26 mouse cellular contexts compared by ENCODE assay signal in genomic region chr8:58890591-58890990, GRCm38 (mm10). TPM values are rescaled to one million over a fixed set of nuclear protein-coding genes. Genes with fewer than 3 reads are reported as not detected.
"Had no signal": no experiment of that assay in that cellular context is flagged by ENCODE, and none has a peak within 500 bp of the region (broad histone marks: within the 10 kb centered on the region; RNA-seq: fewer than 3 reads in every experiment).

No protein-coding gene starts in this region.

- H3K4me2 ChIP-seq: limb, embryonic 12.5 days; limb, embryonic 15.5 days; liver, embryonic 12.5 days; liver, embryonic 15.5 days; lung, embryonic 15.5 days; neural tube, embryonic 12.5 days; neural tube, embryonic 15.5 days had no signal

- H3K4me1 ChIP-seq: limb, embryonic 12.5 days; limb, embryonic 15.5 days; liver, embryonic 12.5 days; liver, embryonic 15.5 days; lung, embryonic 15.5 days; megakaryocyte, embryonic 14.5 days; midbrain, embryonic 10.5 days; neural tube, embryonic 12.5 days; neural tube, embryonic 15.5 days had no signal

- H3K27me3 ChIP-seq: limb, embryonic 12.5 days; limb, embryonic 15.5 days; liver, embryonic 12.5 days; liver, embryonic 15.5 days; lung, embryonic 15.5 days; megakaryocyte, embryonic 14.5 days; neural tube, embryonic 12.5 days; neural tube, embryonic 15.5 days had no signal

- DNase-seq: kidney, postnatal 25 days; layer of hippocampus, adult 9-11 months; lung, adult 18-20 months; lung, postnatal 10 days; lung, postnatal 36 days; midbrain, embryonic 14.5 days; right cerebral cortex, adult 18-20 months; right cerebral cortex, postnatal 14 days; right cerebral cortex, postnatal 4 days; thymus, adult 2 months; thymus, postnatal 14 days; thymus, postnatal 4 days had no signal

- ATAC-seq: liver, embryonic 12.5 days had no signal

- H3K9ac ChIP-seq: limb, embryonic 12.5 days; limb, embryonic 15.5 days; liver, embryonic 12.5 days; liver, embryonic 15.5 days; lung, embryonic 15.5 days; neural tube, embryonic 12.5 days; neural tube, embryonic 15.5 days had no signal

- H3K9me3 ChIP-seq: limb, embryonic 12.5 days; limb, embryonic 15.5 days; liver, embryonic 12.5 days; liver, embryonic 15.5 days; lung, embryonic 15.5 days; megakaryocyte, embryonic 14.5 days; midbrain, embryonic 10.5 days; neural tube, embryonic 12.5 days; neural tube, embryonic 15.5 days had no signal

- H3K27ac ChIP-seq: kidney, postnatal 0 days; layer of hippocampus, adult 2 months; left cerebral cortex, adult 2 months; limb, embryonic 12.5 days; limb, embryonic 15.5 days; liver, embryonic 12.5 days; liver, embryonic 15.5 days; lung, embryonic 15.5 days; midbrain, embryonic 10.5 days; neural tube, embryonic 12.5 days; neural tube, embryonic 15.5 days; stomach, postnatal 0 days had no signal

- H3K36me3 ChIP-seq: limb, embryonic 12.5 days; limb, embryonic 15.5 days; liver, embryonic 12.5 days; liver, embryonic 15.5 days; lung, embryonic 15.5 days; midbrain, embryonic 10.5 days; neural tube, embryonic 12.5 days; neural tube, embryonic 15.5 days had no signal

- H3K4me3 ChIP-seq: layer of hippocampus, adult 2 months; left cerebral cortex, adult 2 months; limb, embryonic 12.5 days; limb, embryonic 15.5 days; liver, embryonic 12.5 days; liver, embryonic 15.5 days; lung, embryonic 15.5 days; megakaryocyte, embryonic 14.5 days; midbrain, embryonic 10.5 days; neural tube, embryonic 12.5 days; neural tube, embryonic 15.5 days had no signal

RNA-seq across cellular contexts. Expression of gene BC030500, which starts 21.0 kb away (rescaled TPM):
- polyA plus RNA-seq: large intestine, adult 2 months; liver, embryonic 12.5 days; liver, embryonic 15.5 days; thymus, adult 2 months had no signal

RNA-seq across cellular contexts. Expression of gene Galntl6, which starts 21.8 kb away (rescaled TPM):
- polyA plus RNA-seq: liver, embryonic 15.5 days; thymus, adult 2 months had no signal
